Mouse (Mus musculus): ENCODE measurements at regions not wholly inside any gene's neighbourhood (a gene's known extent, or its start where the extent isn't known, plus 50 kb on each side); places are given as distances from the start of the nearest gene placed in this dataset.

DNA sequence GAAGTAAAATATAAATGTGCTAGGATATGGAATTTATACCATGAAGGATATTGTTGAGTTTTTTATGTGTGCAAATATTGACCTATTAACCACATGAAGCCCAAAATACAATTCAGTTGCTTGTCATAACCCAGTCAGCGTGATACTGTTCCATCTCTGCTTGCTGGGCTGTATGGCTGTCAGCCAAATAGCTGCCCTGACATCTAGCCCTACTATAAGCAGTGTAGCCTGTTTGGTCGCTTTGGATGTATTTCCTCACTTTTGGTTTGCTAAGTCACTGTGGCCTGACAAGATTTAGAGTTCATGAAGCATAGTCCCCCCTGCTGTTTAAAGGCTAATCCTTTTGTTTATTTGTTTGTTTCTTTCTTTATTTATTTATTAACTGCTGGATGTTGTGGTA is 272.4 kb upstream of the Dach1 start:
- Histone ChIP-seq H3K4me1 (ENCODE audit: control insufficient read depth, insufficient read depth, low read length) (no peaks in the 10 kb centered on the region), H3K4me2 (replicated peaks; ENCODE audit: low read depth, low read length) (no peak overlapping the region), H3K9ac (replicated peaks; ENCODE audit: low read depth, low read length) (no peak overlapping the region), H3K27me3 (ENCODE audit: control insufficient read depth, insufficient read depth, low read length) (no peaks in the 10 kb centered on the region), H3K36me3 (ENCODE audit: control insufficient read depth, insufficient read depth, low read length) (no peaks in the 10 kb centered on the region), H3K9me3 (ENCODE audit: control insufficient read depth, low read depth, low read length) (no peaks in the 10 kb centered on the region), H3K4me3 (ENCODE audit: low read depth, low read length) (no peak overlapping the region), H3K27ac (ENCODE audit: low read length) (no peak overlapping the region)
- no peak for ATAC-seq (ENCODE audit: insufficient number of reproducible peaks, insufficient read depth, low FRiP score, low read depth)
- WGBS = 65% methylated on average over 2 of the region's 2 CpGs

DNA sequence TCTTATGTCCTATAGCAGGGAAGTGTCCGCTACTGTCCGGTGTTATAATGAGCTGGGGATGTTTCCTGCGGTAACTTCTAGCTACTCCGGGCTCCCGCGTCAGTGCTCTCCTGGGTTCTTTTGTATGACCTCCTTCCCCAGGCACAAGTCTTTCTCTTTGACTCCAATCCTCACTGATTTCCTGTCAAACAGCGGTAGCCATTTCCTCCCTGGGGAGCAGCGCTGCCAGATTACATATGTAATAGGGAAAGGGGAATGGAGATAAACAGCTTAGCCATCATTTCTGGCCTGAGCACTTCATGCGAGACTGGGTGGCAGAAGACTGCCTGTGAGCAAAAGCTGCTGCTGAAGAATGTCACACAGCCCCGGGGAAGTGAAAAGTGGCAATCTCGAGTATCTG is 262.4 kb upstream of the Dach1 start:
- H3K27ac ChIP-seq (ENCODE audit: low read length) = no peak overlapping the region
- no peaks in the 10 kb centered on the region for H3K4me1 ChIP-seq (ENCODE audit: control insufficient read depth, insufficient read depth, low read length)
- no peaks in the 10 kb centered on the region for H3K9me3 ChIP-seq (ENCODE audit: control insufficient read depth, low read depth, low read length)
- no peaks in the 10 kb centered on the region for H3K36me3 ChIP-seq (ENCODE audit: control insufficient read depth, insufficient read depth, low read length)
- H3K4me2 ChIP-seq (replicated peaks; ENCODE audit: low read depth, low read length) = no peak overlapping the region
- WGBS = 50% methylated on average over 11 of the region's 11 CpGs
- H3K27me3 ChIP-seq (ENCODE audit: control insufficient read depth, insufficient read depth, low read length) = no peaks in the 10 kb centered on the region
- no peak overlapping the region for H3K9ac ChIP-seq (replicated peaks; ENCODE audit: low read depth, low read length)
- ATAC-seq (ENCODE audit: insufficient number of reproducible peaks, insufficient read depth, low FRiP score, low read depth) = no peak
- H3K4me3 ChIP-seq (ENCODE audit: low read depth, low read length) = no peak overlapping the region

DNA sequence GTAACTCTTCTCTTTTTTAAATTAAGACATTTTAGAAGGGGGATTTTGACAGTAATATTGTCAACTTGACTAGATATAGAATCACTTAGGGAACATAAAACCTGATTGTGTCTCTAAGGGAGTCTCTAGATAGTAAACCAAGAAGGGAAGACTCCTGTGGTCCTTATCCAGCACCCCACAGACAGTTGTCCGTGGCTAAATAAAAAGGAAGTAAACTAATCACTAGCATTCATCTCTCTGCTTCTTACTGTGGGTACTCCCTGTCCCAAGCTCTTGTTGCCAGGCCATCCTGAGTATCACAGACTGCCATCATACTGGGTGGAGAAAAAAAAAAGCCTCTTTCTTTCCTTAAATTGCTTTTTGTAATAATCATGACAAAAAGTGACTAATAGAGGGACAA is 248.2 kb upstream of the Dach1 start:
- Histone ChIP-seq H3K27ac (ENCODE audit: low read length) (no peak overlapping the region), H3K4me1 (ENCODE audit: control insufficient read depth, insufficient read depth, low read length) (no peaks in the 10 kb centered on the region), H3K27me3 (ENCODE audit: control insufficient read depth, insufficient read depth, low read length) (no peaks in the 10 kb centered on the region), H3K4me2 (replicated peaks; ENCODE audit: low read depth, low read length) (no peak overlapping the region), H3K36me3 (ENCODE audit: control insufficient read depth, insufficient read depth, low read length) (no peaks in the 10 kb centered on the region), H3K4me3 (ENCODE audit: low read depth, low read length) (no peak overlapping the region), H3K9me3 (ENCODE audit: control insufficient read depth, low read depth, low read length) (no peaks in the 10 kb centered on the region), H3K9ac (replicated peaks; ENCODE audit: low read depth, low read length) (no peak overlapping the region)
- ATAC-seq (ENCODE audit: insufficient number of reproducible peaks, insufficient read depth, low FRiP score, low read depth) = no peak
- 72% methylated on average over 1 of the region's 1 CpGs for WGBS

DNA sequence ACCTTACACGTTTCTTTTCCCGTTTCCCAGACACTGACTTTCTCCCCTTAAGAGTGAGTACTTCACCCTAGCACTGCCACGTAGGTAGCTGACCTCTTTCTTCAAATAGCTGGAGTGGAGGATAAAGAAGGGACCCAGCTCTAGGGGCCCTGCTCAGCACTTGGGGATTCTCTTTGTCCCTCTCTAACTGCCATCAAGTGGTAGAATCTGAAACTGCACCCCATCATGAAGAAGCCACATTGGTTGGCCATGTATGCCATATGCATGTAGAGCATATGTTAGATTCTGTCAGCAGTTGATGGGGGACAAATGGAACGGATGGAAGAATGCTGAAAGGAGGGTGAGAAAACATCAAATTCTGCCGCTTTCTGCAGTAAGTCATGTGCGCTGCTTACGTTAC is 244.6 kb upstream of the Dach1 start:
- H3K4me2 ChIP-seq (replicated peaks; ENCODE audit: low read depth, low read length) = no peak overlapping the region
- no peaks in the 10 kb centered on the region for H3K9me3 ChIP-seq (ENCODE audit: control insufficient read depth, low read depth, low read length)
- no peak overlapping the region for H3K4me3 ChIP-seq (ENCODE audit: low read depth, low read length)
- WGBS = 62% methylated on average over 7 of the region's 7 CpGs
- H3K27me3 ChIP-seq (ENCODE audit: control insufficient read depth, insufficient read depth, low read length) = no peaks in the 10 kb centered on the region
- no peaks in the 10 kb centered on the region for H3K4me1 ChIP-seq (ENCODE audit: control insufficient read depth, insufficient read depth, low read length)
- no peak overlapping the region for H3K27ac ChIP-seq (ENCODE audit: low read length)
- no peak overlapping the region for H3K9ac ChIP-seq (replicated peaks; ENCODE audit: low read depth, low read length)
- no peak for ATAC-seq (ENCODE audit: insufficient number of reproducible peaks, insufficient read depth, low FRiP score, low read depth)
- H3K36me3 ChIP-seq (ENCODE audit: control insufficient read depth, insufficient read depth, low read length) = no peaks in the 10 kb centered on the region

DNA sequence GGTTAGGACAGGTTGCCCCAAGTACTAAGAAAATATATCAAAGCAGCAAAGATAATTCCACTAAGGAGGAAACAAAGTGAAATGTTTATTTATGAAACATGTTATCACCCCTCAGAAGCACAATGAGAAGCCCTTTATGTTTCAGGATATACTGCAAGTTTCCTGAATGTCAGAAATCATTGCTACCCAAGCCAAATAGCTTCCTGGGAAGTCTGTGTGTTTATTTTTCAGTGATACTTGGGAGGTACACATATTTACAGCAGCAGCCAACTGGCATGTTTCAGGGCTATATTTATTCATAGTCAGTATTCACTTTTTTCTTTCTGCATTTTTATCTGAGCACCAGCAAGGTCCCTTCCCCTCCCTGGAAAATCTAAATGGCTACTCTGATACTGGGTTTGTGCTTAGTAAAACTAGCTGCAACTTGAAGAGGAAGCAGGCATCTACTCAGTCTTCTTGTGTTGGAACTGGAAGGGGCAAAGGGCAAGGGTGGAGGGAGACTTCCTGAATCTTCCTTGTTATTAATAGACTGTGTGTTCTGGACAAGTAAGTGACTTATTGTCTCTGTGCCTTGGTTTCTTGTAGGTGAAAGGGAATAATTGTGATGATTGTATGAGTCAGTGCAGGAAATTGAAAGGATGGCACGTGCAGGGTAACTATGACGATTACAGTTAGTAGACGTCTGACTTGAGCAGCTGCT is 236.5 kb upstream of the Dach1 start:
- no peaks in the 10 kb centered on the region for H3K27me3 ChIP-seq (ENCODE audit: control insufficient read depth, insufficient read depth, low read length)
- H3K4me1 ChIP-seq (ENCODE audit: control insufficient read depth, insufficient read depth, low read length) = no peaks in the 10 kb centered on the region
- 54% methylated on average over 3 of the region's 3 CpGs for WGBS
- ATAC-seq (ENCODE audit: insufficient number of reproducible peaks, insufficient read depth, low FRiP score, low read depth) = no peak
- H3K36me3 ChIP-seq (ENCODE audit: control insufficient read depth, insufficient read depth, low read length) = no peaks in the 10 kb centered on the region
- no peaks in the 10 kb centered on the region for H3K9me3 ChIP-seq (ENCODE audit: control insufficient read depth, low read depth, low read length)
- no peak overlapping the region for H3K9ac ChIP-seq (replicated peaks; ENCODE audit: low read depth, low read length)
- no peak overlapping the region for H3K4me2 ChIP-seq (replicated peaks; ENCODE audit: low read depth, low read length)
- H3K4me3 ChIP-seq (ENCODE audit: low read depth, low read length) = no peak overlapping the region
- no peak overlapping the region for H3K27ac ChIP-seq (ENCODE audit: low read length)

DNA sequence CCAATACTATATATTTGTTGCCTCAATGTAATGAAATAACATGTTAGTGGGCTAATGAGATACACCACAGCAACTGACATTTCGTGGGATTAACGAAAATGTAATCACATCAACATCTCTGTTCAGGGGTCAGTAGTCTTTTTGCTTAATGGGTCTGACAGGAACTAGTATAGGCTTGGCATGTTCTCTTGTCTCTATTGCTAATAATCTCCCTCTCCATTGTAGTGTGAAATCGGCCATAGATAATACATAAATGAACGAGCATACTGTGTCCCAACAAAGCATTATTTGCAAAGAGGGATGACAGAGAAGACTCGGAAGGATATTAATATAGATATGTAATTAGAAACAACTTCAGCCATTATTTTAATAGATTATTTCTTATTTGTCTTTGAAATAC is 234.5 kb upstream of the Dach1 start:
- Histone ChIP-seq H3K36me3 (ENCODE audit: control insufficient read depth, insufficient read depth, low read length) (no peaks in the 10 kb centered on the region), H3K27me3 (ENCODE audit: control insufficient read depth, insufficient read depth, low read length) (no peaks in the 10 kb centered on the region), H3K9ac (replicated peaks; ENCODE audit: low read depth, low read length) (no peak overlapping the region), H3K4me1 (ENCODE audit: control insufficient read depth, insufficient read depth, low read length) (no peaks in the 10 kb centered on the region), H3K4me3 (ENCODE audit: low read depth, low read length) (no peak overlapping the region), H3K27ac (ENCODE audit: low read length) (no peak overlapping the region), H3K9me3 (ENCODE audit: control insufficient read depth, low read depth, low read length) (no peaks in the 10 kb centered on the region), H3K4me2 (replicated peaks; ENCODE audit: low read depth, low read length) (no peak overlapping the region)
- ATAC-seq (ENCODE audit: insufficient number of reproducible peaks, insufficient read depth, low FRiP score, low read depth) = no peak
- WGBS = 92% methylated on average over 5 of the region's 5 CpGs

DNA sequence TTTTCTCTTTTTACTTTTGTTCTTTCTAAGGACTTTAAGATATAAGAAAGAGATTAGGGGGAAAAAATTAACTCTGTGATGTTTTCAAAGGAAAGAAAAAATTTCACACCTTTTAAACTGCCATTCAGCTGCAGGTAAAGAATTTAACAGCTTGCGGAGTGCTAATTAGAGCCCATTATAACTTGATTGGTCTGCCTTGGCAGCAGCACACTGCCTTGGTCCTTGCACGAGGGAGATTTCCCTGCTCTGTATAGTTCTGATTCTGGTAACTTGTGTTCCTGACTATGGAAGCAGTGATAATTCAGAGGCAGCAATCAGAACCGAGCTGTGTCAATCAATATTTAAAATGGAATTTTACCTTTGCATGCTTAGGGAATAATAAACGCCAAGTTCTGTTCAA is 218.3 kb upstream of the Dach1 start:
- H3K4me1 ChIP-seq (ENCODE audit: control insufficient read depth, insufficient read depth, low read length) = no peaks in the 10 kb centered on the region
- H3K9me3 ChIP-seq (ENCODE audit: control insufficient read depth, low read depth, low read length) = no peaks in the 10 kb centered on the region
- no peaks in the 10 kb centered on the region for H3K36me3 ChIP-seq (ENCODE audit: control insufficient read depth, insufficient read depth, low read length)
- no peak overlapping the region for H3K4me3 ChIP-seq (ENCODE audit: low read depth, low read length)
- no peak overlapping the region for H3K27ac ChIP-seq (ENCODE audit: low read length)
- no peak overlapping the region for H3K9ac ChIP-seq (replicated peaks; ENCODE audit: low read depth, low read length)
- 56% methylated on average over 4 of the region's 4 CpGs for WGBS
- no peaks in the 10 kb centered on the region for H3K27me3 ChIP-seq (ENCODE audit: control insufficient read depth, insufficient read depth, low read length)
- no peak overlapping the region for H3K4me2 ChIP-seq (replicated peaks; ENCODE audit: low read depth, low read length)
- no peak for ATAC-seq (ENCODE audit: insufficient number of reproducible peaks, insufficient read depth, low FRiP score, low read depth)

Data from stomach, embryonic 14.5 days (tissue).